Mouse (Mus musculus) frontal cortex, postnatal 10 days (tissue): ENCODE data around the gene Magi1.
A peak's percentile ranks its signal among the peaks of the same experiment; 100 is the strongest.
"Not testable (repeated sequence)": the region's sequence is repeated elsewhere in the genome, so short reads cannot be mapped to it uniquely, and the experiment has no call there.

ENCODE experiments used
- DNase-seq, 2 experiments: peaks; one replicate each; pipeline ENCODE4 v3.0.0; 2022; ENCODE audit warnings: low spot score in 2 of 2, mixed read lengths in 1 of 2

Gene Magi1

DNA sequence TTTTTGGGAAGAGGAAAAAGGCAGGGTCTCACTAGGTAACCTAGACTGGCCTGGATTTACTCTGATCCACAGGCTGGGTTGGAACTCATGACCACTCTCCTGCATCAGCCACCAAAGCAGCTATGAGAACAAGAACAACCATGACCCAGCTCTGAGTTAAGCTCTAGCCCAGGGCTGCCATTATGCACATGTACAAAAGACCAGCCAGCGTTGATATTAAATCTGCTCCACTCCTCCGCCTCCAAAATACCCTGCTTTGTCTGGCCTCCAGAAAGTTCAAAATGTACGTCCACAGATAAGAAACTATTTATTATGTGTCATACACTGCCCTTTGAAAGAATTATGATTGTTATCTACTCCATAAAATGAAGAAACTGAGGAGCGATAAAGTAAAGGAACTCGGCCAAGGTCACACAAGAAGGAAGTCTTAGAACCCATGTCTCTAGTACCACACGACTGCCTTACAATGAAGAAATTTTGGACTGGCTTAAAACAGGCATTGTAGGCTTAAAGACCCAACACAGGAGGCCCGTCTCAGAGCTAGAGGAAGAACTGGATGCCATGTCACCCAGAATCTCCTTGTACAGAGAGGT lies 223.0 kb downstream of the Magi1 start:
- no peak for DNase-seq

DNA sequence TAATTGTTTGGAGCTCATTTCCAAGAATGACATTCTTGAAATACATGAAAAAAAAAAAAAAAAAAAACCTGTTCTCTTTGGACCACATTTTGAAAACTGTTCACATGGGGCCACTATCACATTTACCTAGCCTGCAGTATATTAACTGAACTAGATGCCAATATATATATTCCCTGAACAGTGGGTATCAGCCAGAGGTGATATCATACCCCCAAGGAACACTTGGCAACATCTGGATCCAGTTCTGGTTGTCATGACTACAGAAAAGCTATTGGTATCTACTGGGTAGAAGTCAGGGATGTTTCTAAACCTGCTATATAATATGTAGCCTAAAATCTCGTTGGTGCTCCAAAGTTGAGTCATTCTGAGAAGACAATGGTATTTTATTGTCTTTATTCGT lies 224.6 kb downstream of the Magi1 start:
- DNase-seq: no peak

DNA sequence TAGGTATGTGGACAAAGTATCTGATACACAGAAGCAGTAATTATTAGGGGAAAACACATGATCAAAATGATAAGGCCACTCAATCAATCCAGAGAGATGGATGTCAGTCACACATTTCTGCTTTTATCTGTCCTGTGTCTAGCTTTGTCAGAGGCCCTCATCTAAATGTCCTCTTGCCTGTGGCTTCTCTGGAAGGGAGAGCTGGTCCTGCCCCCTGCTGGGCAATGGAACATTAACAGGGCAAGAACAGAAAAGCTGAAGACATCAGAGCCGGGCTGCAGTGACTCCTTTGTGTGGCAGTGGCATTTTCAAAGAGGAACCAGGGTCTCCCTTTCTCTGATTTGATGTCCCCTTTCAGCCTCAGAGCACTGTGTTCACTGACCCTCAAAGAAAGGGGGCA lies 229.8 kb downstream of the Magi1 start:
- peak; percentile 28 to 56 for DNase-seq

DNA sequence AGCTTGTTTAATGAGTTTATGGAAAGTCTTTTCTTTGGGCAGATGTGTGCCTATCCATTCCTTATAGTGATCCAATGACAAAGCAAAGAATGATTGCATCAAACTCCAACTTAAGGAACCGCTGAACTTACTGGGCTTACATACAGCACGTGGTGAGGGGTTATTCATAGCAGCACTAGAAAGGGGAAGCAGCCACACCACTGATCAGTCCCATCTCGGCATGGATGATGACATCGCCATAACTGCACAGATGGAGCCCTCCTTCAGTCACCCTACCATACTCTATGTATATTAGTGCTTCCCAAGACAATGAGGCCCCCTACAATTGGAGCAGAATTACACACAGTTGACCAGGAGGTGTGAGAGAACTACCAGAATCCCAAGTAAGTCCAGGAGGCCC lies 238.5 kb downstream of the Magi1 start:
- no peak for DNase-seq

DNA sequence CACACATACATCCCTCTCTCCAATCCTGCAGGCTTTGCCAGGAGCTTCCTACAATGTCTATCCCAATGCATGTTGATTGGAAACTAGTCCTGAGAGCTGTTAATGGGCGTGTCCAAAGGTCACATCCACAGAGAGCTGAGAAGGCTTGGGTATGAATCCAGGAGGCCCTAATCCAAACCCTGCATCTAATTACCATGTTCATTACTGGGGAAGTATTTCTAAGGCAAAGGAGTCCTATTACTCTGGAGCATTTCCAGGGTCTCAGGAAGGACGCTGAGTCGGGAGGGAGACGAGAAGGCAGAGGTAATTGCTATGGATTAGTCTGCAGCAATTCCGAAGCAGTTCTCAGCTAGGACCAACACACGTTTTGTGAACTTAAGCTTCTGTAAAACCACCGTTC lies 240.3 kb downstream of the Magi1 start:
- DNase-seq: no peak

DNA sequence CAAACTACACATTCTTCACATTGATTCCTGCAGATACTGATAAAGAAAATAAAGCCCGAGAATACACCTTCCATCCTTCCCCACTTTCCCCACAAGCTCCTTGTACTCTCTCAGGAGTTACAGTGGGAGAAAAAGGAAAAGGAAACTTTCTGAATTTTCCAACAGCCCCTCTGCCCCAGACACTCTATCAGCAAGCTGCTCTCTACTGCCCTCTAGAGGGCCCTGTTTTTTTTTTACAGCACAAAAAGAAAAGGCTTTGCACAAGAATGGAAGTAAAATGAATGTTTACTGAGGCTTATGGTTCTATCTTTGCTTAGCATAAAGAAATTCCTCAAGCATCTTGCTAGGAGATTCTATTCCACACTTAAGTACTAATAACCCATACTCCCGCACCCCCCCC lies 243.6 kb downstream of the Magi1 start:
- peak in 1 of 2 experiments; percentile 25 for DNase-seq

DNA sequence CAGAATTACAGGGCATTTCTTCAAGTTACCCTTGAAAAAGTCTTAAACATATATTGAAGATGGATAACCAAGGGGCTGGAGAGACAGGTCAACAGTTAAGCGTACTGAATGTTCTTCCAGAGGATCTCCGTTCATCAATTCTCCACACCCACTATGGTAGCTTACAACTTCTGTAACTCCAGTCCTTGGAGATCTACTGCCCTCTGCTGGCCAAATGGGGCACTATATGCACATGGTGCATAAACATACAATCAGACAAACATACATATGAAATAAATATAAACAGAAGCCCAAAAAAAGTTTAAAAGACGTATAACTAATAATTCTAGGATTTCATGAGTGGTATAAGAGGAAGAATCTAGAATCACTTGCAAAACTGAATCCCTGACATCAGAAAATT lies 244.8 kb downstream of the Magi1 start:
- no peak for DNase-seq

DNA sequence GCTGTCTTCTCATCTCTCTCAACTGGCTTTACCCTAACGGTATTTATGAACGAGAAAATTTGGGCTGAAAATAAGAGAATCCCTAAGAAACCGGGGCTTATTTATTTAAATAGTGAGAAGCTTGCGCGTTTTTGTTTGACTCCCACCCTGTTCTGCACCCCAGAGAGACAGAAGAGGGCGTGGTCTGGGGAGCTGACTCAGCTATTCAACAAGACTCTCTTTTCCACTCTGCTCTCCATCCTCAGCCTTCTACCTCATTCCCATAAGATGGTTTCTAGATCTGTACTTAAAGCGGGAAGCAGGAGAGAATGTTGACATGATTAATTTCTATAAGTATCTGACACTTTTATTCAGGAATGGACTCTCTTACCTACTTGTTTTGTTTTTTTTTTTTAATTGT lies 247.2 kb downstream of the Magi1 start:
- no peak for DNase-seq

DNA sequence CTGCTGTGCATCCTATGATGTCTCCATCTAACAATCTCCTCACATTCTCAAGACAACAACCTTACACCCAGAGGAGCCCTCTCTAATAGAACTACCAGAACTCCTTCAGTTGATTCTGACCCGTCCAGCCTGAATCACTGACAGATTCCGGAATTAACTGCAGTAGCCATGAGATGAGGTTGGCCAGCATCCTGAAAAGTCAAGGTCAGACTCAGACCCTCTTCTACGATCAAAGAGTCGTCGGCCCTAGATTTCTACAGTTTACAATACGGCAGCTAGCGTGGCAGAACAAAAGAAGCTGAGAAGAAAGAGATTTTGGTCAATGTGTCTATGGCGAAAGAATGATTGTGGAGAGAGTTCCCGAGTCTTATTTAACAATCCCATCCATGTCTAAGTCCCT lies 257.4 kb downstream of the Magi1 start:
- no peak for DNase-seq

DNA sequence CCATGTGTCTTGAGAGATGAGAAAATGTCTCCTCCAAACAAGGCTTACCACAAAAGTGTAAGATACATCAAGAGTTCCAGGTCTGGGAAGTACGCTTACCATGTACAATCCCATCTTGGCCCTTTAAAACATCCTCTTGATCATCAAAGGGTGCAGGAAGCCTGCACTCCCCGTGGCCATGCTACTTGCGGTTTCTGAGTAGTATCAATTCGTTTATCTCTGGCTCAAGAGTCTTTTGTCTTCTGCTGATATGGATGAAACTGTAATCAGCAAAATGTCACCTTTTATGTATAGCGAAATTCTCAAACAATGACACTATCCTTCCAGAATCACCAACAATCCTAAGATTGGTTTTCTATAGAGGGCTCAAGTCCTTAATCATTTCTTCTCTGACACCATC lies 261.3 kb downstream of the Magi1 start:
- DNase-seq: no peak

DNA sequence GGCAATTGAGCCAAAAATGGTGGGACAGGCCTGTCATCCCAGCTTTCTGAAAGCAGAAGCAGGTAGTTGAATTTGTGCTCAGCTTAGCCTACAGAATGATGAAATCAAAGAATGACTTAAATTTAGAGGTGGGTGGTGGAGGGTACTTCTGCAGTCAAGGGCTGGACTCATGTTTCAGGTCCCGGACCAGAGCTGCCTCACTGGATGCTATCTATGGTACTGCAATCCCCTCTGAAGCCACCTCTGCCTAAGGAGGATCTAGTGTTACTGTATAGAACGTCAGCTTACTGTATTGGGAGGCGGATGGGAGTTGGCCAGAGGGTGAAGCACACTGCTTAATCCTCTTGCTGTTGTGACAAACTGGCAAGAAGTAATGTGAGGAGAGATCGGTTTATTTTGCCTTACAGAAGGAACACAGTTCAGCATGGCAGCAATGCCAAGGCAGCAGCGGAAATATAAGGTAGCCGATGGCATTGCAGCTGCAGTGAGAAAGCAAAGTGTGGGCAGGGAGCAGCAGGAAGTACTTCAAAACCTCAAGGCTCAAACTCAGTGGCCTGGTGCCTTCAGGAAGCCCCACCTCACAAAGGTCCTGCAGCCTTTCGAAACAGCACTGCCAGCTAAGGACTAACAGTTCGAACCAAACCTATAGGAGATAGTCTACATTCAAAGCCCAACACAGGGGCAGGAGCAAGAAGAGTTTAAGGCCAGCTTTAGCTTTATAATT lies 262.3 kb downstream of the Magi1 start:
- no peak for DNase-seq

DNA sequence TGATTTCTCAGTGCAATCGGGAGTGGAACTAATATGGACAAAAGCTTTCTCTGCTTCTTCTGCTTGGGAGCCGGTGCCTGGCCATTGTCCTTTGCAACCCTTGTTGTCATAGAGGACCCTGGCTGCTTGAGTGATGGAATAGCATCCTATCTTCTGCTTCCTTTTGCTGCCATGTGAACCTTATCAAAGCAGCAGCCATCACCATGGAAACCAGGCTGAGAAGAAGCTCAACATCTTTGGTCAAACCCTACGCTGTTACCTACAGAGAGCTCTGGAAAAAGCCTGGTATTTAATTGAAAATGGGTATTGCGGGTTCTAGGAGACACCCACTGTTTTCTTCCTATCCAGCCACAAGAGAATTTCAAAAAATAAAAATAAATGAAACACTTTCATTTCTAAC lies 263.2 kb downstream of the Magi1 start:
- no peak for DNase-seq

DNA sequence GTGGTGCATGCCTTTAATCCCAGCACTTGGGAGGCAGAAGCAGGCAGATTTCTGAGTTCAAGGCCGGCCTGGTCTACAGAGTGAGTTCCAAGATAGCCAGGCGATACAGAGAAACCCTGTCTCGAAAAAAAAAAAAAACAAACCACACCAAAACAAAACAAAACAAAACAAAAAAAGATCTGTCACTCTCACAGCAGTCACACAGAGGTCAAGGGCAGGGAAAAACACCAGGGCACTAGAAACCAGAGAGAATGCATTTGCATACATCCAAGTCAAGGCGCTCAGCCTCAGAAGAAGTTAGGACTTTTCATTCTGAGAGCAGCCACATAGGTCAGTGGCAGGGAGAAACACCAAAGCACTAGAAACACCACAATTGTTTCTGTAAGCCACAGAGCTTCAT lies 263.8 kb downstream of the Magi1 start:
- no peak for DNase-seq

DNA sequence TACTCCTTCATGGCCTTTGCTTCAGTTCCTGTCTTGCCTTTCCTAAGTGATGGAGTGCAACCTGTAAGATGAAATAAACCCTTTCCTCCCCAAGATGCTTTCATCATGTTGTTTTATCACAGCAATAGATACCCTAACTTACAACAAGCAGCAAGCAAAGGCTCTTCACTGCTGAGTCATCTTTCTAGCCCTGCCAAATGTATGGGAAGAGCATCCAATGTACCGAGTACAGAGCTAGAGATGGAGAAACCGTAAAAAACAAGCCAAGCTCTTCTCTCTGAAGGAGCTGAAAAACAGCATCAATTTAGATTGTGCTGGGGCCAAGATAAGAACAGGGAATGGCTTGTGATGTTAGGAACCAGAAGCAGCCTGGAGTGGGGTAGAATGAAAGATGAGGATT lies 270.0 kb downstream of the Magi1 start:
- DNase-seq: no peak

DNA sequence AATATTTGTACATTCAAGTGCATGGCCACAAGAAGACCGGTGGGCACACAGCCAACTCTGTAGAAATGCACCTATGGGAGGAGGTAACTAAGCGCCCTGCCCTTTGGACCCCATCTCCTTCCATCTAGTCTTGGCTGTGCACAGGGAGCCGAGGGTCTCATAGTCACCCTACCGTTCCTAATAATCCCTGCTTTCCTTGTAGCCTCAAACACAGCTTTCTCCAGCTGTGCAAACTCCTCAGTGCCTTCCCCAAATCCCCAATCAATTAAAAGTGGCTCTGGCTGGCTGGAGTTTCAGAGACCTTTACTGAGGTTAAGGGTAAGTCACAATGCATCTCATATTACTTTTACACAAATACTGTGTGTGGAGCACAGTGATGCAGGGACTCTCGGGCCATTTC lies 271.8 kb downstream of the Magi1 start:
- DNase-seq: no peak

DNA sequence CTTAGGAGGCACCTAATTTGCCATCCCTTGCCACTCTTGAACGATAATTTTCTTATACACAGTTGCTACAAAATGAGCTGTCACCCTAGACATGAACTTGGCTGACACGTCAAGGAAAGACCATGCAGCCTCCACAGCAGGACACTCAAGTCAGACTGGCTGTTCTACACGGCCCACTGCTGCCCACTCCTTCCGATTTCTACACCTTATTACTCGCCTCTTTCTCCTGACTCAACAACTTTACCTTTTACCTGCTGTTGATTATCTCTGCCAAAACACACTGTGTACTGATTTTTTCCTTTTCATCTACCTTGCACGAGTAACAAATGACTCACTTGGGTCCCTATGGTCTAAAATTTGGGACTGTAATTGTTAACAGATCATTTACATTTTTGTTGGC lies 272.2 kb downstream of the Magi1 start:
- no peak for DNase-seq

DNA sequence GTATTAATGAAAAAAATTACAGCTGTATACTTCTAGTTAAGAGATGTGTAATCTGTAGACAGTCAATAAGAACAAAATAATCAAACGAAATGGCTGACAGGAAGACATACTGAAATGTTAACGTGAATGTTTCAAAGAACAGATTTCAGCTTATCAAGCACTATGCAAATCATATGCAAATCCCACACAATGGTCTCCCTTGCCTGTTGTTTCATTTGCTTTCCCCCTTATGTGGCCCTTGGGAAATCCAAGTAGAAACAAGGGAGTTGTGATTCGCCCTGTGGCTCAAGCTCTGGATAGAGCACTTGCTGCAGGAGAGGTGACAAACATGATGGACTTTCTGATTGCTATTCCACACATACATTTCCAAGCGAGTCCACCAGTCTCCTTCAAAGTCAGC lies 275.1 kb downstream of the Magi1 start:
- no peak for DNase-seq

DNA sequence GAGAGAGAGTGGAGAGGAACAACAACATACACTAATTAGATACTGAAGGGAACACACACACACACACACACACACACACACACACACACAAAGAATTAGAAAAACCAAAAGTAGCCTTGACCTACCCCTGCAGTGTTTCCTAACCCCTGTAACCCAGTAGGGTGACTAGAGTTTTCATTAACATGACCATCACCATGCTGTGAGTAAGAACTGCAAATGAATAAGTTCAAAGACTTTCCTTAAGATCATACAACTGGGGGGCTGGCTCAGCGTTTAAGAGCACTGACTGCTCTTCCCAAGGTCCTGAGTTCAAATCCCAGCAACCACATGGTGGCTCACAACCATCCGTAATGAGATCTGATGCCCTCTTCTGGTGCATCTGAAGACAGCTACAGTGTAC lies 280.1 kb downstream of the Magi1 start:
- not testable (repeated sequence) for DNase-seq

DNA sequence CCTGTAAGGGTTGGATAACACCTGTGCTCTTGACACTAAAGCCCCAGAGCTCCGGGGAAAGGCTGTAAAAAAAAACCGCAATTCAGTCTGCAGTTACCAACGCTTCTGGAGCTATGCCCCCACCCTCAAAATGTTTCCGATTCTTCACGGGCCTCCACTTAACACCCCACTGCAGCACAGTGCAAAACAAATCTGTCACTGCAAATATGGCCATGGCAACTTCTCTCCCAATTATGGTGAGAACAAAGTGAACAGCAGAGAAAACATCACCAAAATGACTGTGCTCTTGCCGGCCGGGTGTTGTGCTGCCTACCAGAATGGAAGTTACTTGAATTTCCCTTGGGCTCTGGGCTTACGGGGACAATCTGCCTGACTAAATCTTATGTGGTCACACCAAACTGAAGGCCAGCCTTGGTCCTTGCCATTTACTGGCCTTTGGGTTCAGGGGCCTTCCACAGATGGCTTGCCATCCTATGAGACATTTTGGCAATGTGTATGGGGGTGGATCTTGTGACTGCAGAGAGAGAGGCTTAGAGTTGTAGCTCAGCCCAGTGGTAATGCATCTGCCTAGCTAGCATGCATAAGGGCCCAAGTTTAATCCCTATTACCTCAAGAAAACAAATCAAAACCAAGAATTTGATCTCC lies 286.8 kb downstream of the Magi1 start:
- no peak for DNase-seq

DNA sequence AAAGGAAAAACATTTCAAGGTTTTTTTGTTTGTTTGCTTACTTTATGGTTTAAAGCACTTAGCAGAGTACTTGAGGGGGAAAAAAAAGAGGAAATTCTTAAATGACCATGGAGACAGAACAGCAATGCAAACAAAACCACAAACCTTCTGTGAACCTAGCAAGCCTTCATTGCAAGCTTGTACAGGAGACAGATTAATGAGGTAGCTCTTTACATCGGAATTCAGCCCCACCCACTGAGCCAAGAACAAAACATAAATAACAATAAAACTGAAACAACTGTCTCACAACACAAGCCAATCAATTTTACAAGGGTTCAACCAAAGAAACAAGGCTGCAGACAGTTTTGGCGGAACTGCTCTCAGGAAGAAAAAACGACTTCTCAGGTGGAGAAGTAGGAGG lies 296.2 kb downstream of the Magi1 start:
- no peak for DNase-seq

DNA sequence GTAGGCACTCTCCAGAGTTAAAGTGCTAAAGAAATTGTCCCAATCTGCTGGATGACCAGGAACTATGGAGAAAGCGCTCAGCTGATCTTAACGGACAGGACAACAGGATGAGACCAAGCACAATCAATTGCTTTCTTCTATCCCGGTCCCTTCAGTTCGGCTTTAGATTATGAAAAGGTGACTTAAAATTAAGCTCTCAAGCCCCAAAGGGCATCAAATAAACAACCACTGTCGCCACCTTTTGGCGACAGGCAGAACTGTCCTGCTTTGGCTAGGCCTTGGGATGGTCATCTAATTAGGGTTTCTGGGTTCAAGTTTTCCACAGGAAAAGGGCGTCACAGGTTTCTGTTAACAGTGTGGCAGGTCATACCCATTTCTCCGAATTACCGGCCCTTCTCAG lies 298.6 kb downstream of the Magi1 start:
- DNase-seq: no peak

DNA sequence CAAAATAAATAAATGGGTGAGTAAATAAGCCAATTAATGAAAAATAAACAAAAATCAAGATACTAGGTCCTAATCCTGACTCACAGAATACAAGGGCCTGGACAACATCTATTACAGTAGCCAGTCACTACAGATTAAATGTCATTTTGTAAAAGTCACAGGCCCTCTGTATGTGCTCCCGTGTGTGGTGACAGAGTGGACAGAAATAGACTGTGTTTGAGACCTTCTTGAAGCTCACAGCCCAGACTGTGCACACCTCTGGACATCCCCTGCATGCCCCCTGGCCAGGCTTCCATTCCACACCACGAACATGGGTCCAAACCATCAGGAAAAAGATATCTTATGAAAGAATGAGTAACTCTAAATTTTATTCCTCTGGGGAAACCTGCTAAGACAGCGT lies 300.2 kb downstream of the Magi1 start:
- DNase-seq: no peak

DNA sequence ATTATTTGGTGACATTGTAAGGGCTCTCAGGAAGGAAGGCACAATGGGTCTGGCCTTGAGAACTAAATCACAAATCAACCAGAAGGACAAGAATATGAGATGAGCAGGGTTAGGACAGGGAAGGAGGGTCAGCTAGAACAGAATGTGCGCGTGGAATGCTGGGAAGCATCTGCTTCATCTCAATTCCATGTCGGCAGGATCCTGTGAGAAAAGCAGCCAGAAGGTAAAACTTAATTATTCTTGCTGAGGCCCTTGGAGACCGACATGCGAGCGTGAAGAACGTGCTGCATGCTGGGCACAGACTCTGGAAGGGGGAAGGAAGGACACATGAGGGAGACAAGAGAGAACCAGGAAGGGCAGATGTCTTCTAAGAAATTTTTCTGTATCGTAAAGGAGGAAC lies 302.5 kb downstream of the Magi1 start:
- DNase-seq: no peak
